Mouse (Mus musculus) kidney, postnatal 14 days (tissue): ENCODE measurements around the gene Mecom.

Source experiments
- DNase-seq: peaks from one replicate; pipeline ENCODE4 v3.0.0; 2022; ENCODE audit warnings: mixed read lengths

Gene Mecom

DNA sequence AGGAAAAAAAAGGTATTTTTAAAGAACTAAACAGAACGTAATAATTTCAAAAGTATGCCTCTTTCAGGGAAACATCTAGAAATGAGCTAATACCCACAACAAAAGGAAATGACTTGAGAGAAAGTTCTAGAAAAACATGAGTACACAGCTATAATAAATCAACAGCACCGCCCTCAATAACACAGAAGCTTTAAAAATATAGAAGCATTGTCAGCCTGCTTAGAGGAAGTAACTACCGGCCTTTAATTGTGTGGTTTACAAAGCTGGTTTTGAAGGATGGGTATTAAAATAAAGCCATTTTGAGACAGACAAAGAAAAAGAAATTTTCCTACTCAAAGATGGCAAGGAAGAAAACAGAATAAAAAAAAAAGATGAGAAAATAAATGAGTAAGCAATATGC, 217.3 kb downstream of the Mecom start:
- no peak for DNase-seq

DNA sequence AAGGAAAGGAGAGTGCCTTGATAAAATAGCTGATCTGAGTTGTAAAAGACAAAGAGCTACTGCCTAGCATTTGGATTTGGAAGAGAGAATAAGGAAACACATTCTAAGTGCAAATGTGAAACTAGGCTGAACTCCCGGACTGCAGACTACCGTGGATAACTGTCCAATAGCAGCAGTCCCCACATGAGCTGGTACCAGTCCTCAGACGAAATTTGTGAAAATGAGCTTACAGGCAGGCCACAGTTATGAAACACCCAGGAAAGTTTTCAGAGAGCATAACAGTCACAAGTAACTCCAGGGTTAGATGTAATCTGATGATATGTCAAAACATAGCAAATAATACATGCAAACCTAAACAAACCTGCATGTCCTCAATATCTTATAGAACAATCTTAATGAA, 217.8 kb downstream of the Mecom start:
- no peak for DNase-seq

DNA sequence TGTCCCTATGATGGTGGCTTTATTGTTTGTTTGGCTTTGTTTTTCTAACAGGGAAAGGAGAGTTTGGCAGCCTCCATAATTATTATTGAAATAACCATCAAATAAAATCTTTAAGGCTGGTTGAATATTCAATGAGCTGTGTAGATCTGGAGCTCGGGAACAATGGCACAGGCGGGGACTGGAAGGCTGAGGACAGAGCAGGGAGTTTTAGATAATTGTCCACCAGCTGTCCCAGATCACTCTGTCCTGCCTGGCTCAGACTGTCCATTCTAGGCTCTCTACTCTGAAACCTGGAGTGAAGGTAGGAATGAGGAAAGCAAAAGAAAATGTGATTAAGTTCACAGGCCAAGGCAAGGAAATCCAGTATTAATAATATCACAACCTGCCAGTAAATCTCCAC, 232.9 kb downstream of the Mecom start:
- DNase-seq = no peak

DNA sequence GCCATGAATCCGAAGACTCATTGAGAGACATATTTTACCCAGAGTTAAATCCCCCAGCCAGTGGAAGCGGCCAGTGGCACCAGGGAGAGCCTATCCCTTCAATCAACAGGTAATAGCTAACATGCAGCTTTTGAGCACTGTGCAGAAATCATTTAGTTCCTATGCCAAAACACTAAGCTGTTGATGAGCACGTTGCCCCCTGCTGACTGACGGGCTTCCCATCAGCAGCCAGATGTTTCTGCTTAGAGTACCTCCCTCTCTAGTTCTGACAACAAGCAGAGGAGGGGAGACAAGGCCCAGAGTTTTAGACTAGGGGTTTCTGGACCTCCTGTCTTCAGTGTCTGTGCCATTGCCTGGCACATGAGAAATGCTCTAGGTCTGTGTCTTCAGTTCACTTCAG, 239.7 kb downstream of the Mecom start:
- no peak for DNase-seq

DNA sequence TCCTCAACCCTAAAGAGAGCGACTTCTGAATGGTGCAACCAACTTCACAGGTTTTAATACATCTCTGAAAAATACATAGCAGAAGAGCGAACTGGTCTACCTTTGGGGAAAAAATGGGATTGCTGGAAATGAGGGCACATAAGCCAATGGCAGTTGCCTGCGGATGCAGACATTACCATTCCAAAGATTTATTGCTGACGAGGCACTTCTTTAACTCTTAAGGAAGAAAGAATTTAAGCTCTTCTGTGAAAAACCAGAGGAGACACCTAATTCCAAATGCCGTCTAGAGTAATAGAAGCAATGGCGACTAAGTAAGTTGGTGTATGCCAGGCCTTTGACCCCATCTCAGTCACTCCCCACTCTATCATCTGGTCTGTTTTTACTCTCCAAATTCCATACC, 240.2 kb downstream of the Mecom start:
- DNase-seq = no peak

DNA sequence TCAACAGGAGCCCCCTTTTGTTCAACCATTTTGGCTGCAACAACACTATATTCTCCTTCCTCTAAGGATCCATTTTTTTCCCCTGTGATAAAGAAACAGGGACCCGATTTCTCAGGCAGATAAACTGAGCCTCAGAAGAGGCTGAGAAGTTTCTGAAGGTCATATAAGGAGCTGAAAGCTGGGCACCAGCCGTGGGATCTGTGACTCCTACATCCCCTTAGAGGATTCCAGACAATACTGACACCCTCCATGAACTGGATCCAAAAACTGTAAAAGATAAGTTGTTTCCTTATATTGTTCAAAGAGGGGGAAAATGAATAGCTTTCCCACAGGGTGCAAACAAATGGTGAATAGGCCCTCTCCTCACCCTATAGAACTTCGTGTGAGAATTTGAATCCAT, 241.7 kb downstream of the Mecom start:
- DNase-seq = no peak

DNA sequence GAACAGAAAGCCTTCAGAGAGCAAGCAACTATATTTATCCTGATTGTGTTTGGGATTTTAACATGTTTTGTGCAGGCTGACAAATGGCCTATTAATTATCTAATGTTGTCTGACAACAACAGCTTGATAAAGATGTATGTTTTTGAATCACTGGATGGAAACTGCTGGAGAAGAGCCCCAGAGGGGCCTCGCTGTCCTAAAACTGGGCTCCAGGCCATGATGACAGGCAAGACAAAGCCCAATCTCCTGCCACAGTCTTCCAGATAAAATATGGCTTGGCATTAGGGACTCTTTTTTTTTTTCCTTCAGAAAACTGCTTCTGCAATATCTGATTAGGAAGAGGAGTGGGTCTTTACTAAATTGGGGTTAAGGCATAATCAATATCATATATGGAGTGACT, 248.3 kb downstream of the Mecom start:
- DNase-seq = peak; percentile 31

DNA sequence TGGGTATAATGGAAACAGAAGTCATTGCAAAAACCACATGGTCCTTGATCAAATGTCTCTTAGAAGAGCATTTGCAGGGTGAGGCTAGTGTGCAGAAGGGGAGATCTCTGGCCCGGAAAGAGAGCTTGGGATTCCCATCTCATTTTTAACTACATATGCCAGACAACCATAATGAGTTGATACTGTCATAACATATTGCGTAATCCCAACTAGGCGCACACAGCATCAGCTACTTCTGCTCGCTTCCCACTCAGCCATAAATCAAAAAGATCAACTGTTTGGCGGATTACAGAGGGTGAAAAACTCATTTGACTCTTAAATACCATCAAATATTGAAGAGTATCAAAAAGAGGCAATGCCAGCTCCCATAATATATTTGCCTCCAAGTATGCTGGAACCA, 253.4 kb downstream of the Mecom start:
- no peak for DNase-seq

DNA sequence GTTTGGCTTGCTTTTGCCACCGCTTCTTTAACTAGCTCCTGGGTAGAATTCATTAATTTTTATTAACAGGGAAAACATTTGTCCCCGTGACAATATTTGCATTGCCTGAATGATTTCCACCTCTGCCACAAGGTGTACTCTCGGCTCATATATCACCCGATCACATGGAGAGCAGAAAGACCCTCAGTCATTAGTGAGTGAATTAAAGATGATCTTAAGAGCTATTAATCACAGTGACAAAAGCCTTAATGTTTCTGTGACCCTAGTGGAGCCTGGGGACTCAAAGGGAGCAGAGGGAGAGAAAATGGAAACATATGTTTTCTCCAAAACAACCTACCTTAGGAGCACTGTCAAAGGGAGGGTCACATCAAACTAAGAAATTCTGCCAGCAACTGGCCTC, 261.3 kb downstream of the Mecom start:
- no peak for DNase-seq

DNA sequence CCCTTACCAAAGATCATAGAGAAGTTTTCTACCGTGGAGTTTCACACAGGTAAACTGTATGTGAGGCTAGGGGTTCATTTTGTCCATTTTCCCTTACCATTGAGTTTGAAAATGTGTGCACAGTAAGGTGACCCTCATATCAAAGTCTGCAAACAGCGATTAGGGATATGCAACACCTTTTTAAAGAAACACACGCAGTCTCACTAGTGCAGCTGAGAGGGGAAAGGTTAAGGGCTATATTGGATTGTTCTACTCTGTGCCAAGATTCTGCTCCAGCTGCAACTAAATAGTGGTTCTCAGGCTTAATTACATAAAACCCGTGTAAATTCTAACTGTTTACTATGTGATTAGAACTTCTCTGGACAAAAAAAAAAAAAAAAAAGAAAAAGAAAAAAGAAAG, 263.7 kb downstream of the Mecom start:
- no peak for DNase-seq

DNA sequence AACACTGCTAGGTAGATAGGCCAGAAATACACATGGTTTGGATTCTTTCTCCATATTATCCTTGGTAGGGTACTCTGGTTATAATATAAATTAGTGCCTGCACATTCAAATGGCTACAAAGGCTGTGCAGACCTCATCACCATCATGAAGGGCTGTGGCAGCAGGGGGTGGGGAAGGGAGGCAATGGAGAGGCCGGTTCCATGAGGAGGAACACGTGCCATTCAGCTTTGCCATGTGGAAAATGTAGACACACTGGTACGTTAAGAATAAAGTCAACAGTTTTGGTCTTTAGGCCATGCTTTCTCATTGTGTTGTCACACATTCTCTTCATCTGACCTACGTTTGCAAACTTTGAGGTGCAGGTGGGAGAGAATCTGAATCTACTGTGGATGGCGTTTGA, 264.2 kb downstream of the Mecom start:
- no peak for DNase-seq

DNA sequence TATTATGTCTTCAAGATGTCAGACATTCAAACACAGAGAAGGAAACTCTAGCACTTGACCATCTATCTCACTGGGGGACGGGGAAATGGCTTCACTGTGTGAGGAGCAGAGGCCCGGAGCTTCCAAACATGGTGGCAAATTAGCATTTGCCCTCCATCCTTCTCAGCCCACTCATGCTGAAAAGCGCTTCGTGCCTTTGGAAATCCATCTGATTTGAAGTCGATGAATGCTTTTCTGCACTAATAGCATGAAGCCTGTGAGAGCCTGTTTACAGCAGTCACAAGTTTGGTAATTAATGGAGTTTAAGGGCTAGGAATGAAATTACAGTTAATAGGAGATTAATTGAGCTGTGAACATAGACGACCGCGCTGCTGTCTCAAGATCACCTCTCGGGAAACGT, 270.2 kb downstream of the Mecom start:
- DNase-seq = no peak

DNA sequence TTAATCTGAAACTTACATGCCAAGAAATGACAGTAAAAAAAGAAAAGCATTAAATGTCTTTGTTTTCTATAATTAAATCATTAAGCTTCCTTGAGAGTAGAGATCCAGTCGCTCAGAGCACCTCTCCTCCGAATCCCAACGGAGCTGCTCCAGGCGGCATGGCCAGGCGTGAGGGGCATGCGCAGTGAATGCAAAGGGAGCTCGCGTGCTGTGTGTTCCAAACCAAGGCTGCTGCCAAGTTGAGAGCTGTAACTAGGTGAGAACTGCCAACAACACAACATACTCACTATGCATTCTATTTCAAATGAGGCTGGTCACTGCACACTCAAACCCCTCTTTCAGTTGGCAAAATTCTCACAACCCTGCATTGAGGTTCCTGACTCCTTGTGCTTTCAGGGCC, 271.7 kb downstream of the Mecom start:
- DNase-seq = no peak

DNA sequence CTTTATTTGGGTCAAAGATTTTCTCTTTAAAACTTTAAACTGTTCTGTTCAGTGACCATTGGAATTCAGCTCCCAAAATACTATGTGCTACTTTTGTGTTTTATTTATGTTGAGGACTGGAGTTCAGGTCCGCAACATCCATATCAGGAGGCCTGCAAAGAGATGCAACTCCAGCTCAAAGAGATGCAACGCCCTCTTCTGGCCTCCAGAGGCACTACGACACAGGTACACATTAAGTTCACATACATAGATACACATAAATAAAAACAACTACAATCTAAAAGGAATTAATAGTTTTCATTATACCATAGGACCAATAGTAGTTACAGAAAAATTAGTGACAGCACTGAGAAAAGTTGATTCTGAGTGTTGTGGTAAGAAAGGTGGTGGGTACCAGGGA, 278.6 kb downstream of the Mecom start:
- no peak for DNase-seq

DNA sequence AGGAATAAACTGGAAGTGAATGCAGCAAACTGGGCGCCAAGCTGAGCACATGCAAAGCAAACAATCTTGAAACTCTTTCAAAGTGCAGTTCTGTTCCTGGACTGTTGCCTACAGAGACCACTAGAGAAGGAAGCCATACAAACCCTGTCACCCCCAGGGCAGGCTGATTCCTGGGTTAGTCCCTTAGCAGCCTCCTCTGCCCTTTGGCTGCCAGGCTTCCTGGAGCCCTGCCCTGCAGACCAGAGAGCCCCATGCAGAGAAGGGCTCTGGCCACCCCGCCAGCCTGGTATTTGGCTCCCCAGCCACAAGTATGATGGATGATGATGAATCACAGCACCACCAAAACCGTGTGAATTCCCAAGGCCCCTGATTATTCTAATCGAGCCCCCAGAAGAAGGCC, 286.9 kb downstream of the Mecom start:
- no peak for DNase-seq

DNA sequence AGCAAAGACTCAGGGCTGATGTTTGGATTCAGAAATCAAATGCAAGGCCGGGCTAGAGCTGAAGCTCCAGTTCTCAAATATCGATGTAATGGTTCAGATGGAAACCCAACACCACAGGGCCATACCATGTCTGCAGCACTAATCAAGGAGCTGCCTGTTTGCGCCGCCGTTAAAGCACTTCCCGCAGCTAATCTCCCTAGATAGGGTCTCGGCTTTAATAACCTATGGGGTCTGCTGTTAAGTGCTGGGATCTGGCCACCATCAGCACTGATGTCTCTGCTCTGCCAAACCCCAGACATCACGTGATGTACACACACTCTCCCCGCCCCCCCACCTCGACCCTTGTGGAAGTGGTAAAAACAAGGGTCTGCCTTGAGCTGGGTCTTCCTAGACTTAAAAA, 289.4 kb downstream of the Mecom start:
- no peak for DNase-seq

DNA sequence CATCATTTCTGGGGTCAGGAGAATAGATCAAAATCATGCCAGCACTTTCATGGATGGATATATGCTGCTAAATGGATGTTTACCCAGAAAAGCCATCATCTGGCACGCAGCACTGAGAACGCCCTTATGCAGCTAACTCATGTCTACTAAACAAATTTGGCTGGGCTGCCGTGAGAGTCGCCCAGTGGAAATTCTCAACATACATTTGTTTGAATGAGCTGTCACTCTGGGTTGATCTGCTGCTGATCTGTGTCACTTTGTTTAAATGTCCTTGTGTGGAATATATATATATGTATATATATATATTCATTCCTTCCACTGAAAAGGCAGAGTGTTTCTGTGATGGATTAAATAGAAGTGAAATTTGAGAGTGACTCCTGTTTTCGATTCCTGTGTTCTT, 290.0 kb downstream of the Mecom start:
- no peak for DNase-seq

DNA sequence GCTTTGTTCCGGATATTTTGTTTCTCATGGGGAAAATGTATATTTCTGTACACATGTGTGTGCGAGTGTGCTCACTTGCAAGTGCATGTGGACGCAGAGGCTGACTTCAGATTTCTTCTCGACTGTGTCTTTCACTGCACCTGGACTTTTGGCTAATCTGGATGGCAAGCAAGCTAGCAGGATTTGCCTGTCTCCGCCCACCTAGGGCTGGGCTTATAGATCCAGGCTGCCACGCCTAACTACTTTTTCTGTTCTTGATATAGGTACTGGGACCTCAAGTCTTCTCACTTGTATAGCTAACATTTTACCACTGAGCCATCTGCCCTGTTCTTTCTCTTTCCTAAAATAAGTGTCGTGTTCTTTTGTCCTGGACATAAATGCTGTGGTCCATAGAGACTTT, 290.9 kb downstream of the Mecom start:
- DNase-seq = no peak

DNA sequence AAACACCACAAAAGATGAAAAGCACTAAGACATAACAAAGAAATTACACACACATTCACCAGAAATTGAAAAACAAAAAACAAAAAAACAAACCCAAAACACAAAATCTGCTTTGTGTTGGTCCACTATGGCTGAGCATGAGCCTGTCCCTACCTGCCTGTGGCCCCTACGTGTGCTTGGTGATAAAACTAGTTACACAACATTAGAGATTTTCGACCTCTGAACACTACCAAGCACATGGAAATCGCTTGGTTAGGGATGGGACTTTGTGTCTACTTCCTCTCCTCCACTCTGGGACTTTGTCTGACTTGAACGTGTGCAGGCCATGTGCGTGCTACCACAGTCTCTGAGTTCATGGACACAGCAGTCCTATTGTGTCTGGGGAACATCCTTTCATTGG, 292.0 kb downstream of the Mecom start:
- no peak for DNase-seq

DNA sequence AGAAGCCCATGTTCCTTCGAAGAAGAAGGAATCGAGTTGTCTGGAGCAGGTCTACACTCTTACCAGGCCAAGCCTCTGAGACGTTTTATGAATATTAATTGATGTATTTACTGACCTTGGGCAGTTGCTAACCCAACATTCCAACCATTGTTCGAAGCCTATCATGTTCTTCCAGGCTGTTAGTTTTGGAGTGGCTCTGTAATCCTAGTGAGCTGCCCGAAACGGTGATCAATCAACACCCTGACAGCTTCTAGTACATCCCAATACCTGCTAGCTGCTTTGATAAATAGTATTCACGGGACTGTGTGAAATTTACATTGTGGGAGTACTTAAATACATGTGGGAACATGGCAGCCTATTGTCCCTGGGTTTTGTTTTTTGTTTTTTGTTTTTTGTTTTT, 293.4 kb downstream of the Mecom start:
- no peak for DNase-seq

DNA sequence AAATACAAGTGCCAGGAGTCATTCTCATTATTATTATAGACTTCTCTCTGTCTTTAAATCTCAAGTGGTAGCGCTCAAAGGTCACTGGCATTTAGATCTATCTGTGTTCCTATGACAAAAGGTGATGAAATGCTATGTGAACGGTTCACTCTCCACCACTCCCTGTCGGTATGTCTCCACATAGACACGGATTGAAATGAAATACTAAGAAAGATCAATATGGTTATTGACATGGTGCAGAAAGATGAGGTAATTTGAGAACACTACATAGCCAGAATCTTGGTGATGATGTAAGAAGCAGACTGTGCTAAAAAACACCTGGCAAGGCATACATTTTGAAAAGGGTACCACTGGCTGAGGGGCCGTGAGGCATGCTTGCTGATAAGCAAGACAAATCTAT, 294.1 kb downstream of the Mecom start:
- no peak for DNase-seq

DNA sequence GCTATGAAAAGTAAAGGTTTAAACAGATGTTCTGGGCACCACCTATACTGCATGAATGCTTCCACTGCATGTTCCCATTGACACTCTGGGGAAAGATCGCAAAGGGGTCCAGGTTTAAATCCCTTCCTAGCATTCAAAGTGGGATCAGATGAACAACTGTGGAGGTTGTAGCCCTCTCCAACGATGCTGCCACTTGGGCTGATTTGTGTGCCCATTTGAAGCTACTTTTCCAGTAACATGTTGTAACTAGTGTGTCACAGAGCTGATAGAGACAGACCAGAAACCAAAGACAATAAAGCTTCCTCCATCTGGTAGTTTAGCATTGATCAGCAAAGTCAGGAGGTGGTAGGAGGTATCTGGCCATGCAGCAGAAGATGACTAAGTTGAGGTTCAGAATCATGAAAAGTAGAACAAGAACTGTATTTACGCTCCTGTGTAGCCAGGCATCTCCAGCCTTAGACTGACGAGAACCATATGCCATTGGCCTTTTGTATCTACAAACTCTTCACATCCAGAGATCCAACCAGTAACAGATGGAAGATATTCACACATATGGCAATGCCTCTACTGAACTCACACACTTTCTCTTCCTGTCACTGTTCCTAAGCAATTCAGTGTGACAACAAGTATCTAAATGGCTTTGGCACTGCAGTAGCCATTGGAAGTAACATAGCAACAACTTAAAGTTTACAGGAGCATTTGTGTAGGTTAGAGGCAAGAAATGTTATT, 299.0 kb downstream of the Mecom start:
- DNase-seq = no peak

DNA sequence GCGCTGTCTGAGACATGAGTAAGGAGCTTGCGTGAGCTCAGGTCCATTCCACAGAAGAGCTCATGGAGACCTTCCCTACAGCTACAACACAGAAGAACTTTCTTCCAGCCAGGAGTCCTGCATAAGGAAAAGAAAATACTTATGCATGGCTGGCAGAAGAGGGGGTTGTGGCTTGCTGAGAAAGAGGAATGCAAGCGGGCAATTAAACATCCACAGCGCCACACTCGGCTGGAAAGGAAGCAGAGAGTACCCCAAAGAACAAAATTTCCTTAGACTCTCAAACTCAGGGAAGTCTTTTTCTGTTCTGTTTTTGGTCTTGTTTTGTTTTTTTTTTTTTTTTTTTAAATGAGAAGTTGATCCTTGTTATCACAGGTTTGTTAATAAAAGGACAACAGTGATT, 300.6 kb downstream of the Mecom start:
- peak; percentile 34 for DNase-seq

DNA sequence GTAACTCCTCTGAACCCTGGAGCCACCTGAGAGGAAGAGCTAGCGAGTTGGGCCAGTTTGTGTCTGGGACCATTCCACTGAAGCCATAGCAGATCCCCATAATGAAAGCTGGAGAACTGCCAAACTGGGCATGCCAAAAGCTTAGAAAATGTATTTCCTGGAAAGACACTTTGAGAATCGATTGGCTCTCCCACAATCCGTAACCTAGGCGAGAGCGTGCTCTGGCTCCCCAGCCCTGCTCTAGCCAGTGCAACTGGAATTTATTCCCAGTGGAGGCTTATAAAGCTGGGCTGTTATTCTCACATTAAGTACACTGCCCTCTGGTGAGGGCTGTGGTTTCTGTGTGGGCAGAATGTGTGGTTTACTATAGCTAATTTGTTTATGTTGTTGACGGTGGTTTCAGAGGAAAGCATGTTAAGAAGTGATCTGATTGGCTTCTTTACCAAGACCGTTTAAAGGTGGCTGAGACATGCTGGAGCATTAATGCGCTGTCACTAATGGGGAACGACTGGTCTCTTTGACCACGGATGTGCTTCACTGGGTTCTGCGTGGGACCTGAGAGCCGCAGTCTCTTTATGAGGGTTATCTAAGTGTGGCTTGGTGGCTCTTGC, 301.3 kb downstream of the Mecom start:
- peak; percentile 56 for DNase-seq

DNA sequence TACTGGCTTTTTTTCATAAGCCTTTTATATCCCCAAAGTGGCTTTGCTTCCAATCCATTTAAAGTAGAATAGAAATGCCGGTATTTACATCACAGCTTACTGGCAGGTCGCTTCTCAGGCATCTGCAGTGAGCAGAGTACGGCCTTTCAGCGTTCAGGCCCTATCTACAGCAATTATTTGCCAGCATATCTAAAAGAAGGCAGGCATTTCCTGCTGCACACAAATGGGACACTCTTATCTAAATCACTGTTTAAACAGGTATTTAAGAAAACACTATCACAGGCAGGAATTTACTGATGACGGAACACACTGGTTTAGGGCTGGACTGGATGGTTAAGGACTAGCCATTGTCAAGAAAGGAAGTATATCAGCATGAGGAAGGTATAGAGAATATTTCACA, 301.9 kb downstream of the Mecom start:
- DNase-seq = no peak
